Mouse (Mus musculus): Measurements from ENCODE around the gene Gm37240.

- no peak for TF ChIP-seq POLR2A (IDR thresholded peaks at IDR 0.05; ENCODE audit: borderline replicate concordance, low read depth, low read length)
- TF ChIP-seq CTCF (IDR thresholded peaks at IDR 0.05; ENCODE audit: low read depth, low read length), result no peak
Observed at GRCm38 (mm10) chr3:84731003-84731402, 1156.3 kb downstream of the Gm37240 start.

Data from bone marrow macrophage, adult 2 months (primary cell).